Mouse (Mus musculus): Measurements from ENCODE around the gene Prkag1. TPM values are rescaled to one million over a fixed set of nuclear protein-coding genes. Genes with fewer than 3 reads are reported as not detected.
A peak's percentile ranks its signal among the peaks of the same experiment; 100 is the strongest.

Prkag1 gene
- total RNA-seq (2018; cell fraction: chromatin; rRNA removed), result 10 to 100 TPM; 22.0 to 92.3 (median 54.9) TPM
- total RNA-seq (2018; cell fraction: cytosol; rRNA removed), result 10 to 100 TPM; 22.1 to 38.1 (median 31.7) TPM
- total RNA-seq (2018; cell fraction: nucleus; rRNA removed), result 10 to 100 TPM; 20.7 to 67.8 (median 38.8) TPM
- polyA plus RNA-seq (2018), result 34.9 to 43.9 TPM (median 40.2 TPM) in 3 replicates

DNA sequence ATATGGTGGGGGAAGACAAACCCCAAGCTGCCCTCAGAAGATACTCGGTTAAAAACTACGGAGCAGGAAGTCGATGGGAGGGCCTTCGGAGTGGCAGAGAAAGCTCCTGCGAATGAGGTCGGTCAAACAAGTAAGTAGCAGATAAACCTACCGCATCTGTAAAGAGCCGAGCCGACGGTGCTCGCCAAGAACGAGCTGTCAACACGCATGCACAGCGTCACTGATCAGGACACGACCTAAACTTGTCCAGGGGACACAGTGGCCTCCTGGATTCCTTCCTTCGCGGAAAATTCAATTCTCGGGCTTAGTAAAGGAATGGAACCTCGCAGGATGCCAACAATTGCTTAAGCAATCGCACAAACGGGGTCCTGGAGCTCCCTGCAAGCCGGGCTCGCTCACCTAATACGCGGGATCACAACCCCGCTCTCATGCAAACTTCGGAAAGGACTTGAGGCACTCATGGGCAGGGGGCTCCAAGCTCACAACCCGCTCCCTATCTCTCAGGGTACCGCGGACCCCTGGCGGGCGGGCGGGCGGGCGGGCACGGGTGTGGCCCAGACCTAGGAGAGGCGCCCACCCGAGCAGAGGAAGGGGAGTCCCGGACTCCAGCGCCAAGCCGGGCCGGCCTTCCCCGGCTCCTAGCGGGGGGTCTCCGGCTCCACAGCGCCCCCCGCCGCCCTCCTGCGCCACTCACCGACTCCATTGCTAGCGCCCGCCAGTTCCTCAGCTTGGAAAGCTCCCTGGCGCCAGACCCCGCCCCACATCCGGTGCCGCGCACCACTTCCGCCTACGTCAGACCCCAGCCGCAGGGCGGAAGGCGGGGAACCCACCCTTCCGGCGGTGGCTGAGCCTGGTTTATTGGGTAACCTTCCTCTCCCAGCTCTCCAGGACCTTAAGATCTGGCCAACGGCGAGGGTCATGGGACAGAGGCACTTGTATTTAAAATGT, at the start of gene Prkag1:
Gene Prkag1, minus strand, starts transcription at position 786 of the 948 bp plus-strand sequence.
- Histone ChIP-seq H3K4me3 (ENCODE audit: inconsistent target) (peak within 1 kb of the TSS; percentile 92), H3K36me3 (ENCODE audit: inconsistent target) (peaks cover 20% of the 10 kb centered on the region), H3K27ac (peak within 1 kb of the TSS; percentile 84), H3K79me2 (ENCODE audit: inconsistent target) (peaks cover 50% of the 10 kb centered on the region)
- 0% methylated on average over 56 of the region's 66 CpGs for WGBS (ENCODE audit: missing documents)

DNA sequence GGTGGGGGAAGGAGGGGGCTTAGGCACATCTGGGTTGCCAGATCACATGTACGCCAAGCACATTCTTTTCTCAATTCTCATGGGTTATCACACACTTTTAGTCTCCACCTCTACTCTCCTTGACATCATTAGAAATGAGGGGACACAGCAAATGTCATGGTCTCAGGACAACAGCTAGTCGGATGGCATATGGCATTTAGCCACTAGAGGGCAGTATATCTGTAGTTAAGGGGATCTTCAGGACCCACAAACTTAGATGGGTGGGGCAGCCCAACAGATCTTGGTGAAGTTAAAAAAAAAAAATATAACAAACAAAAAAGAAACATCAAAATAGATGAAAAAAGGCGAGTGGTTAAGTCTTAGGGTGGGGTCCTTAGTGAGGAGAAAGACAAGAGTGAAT, 46.0 kb upstream of the Prkag1 start:
- no peak overlapping the region for H3K27ac ChIP-seq
- WGBS (ENCODE audit: missing documents), result 29% methylated on average over 3 of the region's 3 CpGs
- H3K79me2 ChIP-seq (ENCODE audit: inconsistent target), result no peaks in the 10 kb centered on the region
- no peaks in the 10 kb centered on the region for H3K36me3 ChIP-seq (ENCODE audit: inconsistent target)
- H3K4me3 ChIP-seq (ENCODE audit: inconsistent target), result no peak overlapping the region

- peak overlapping the region; percentile 90 for H3K27ac ChIP-seq
- H3K4me3 ChIP-seq (ENCODE audit: inconsistent target), result peak overlapping the region; percentile 57
- WGBS (ENCODE audit: missing documents), result 3% methylated on average over 47 of the region's 51 CpGs
- no peaks in the 10 kb centered on the region for H3K36me3 ChIP-seq (ENCODE audit: inconsistent target)
- peaks cover 45% of the 10 kb centered on the region for H3K79me2 ChIP-seq (ENCODE audit: inconsistent target)
These were observed 40.9 kb upstream of the Prkag1 start for GRCm38 (mm10) chr15:98871916-98872888.

- Histone ChIP-seq H3K79me2 (ENCODE audit: inconsistent target) (peaks cover 54% of the 10 kb centered on the region), H3K27ac (peak within 1 kb of the TSS; percentile 90), H3K4me3 (ENCODE audit: inconsistent target) (peak within 1 kb of the TSS; percentile 83), H3K36me3 (ENCODE audit: inconsistent target) (peaks cover 3% of the 10 kb centered on the region; the same call in 1 of the 2 replicates)
- 1% methylated on average over 79 of the region's 94 CpGs for WGBS (ENCODE audit: missing documents)
These were observed 40.0 kb upstream of the Prkag1 start, which contains the start of gene Kmt2d for GRCm38 (mm10) chr15:98871070-98871915. Gene Kmt2d (minus strand): TSS chr15:98871204.

- H3K4me3 ChIP-seq (ENCODE audit: inconsistent target), result peak overlapping the region; percentile 83
- peaks cover 63% of the 10 kb centered on the region for H3K79me2 ChIP-seq (ENCODE audit: inconsistent target)
- H3K27ac ChIP-seq, result peak overlapping the region; percentile 64
- H3K36me3 ChIP-seq (ENCODE audit: inconsistent target), result peaks cover 12% of the 10 kb centered on the region; the same call in 1 of the 2 replicates
- under 1% methylated on average over 11 of the region's 16 CpGs for WGBS (ENCODE audit: missing documents)
These were observed 39.1 kb upstream of the Prkag1 start for GRCm38 (mm10) chr15:98870179-98871069.

- Histone ChIP-seq H3K79me2 (ENCODE audit: inconsistent target) (peaks cover 72% of the 10 kb centered on the region), H3K36me3 (ENCODE audit: inconsistent target) (peaks cover 20% of the 10 kb centered on the region), H3K4me3 (ENCODE audit: inconsistent target) (peak overlapping the region; percentile 83), H3K27ac (peak overlapping the region; percentile 64)
- 9% methylated on average over 8 of the region's 8 CpGs for WGBS (ENCODE audit: missing documents)
These were observed 38.2 kb upstream of the Prkag1 start for GRCm38 (mm10) chr15:98869342-98870178.

- peaks cover 82% of the 10 kb centered on the region for H3K79me2 ChIP-seq (ENCODE audit: inconsistent target)
- H3K4me3 ChIP-seq (ENCODE audit: inconsistent target), result peak overlapping the region; percentile 83
- peak overlapping the region; percentile 19; the same call in 1 of the 2 replicates for H3K27ac ChIP-seq
- WGBS (ENCODE audit: missing documents), result 53% methylated on average over 11 of the region's 11 CpGs
- H3K36me3 ChIP-seq (ENCODE audit: inconsistent target), result peaks cover 31% of the 10 kb centered on the region
These were observed 37.2 kb upstream of the Prkag1 start for GRCm38 (mm10) chr15:98868346-98869063.

GRCm38 (mm10) chr15:98867321-98867720, 36.0 kb upstream of the Prkag1 start:
- Histone ChIP-seq H3K27ac (peak overlapping the region; percentile 24), H3K4me3 (ENCODE audit: inconsistent target) (peak overlapping the region; percentile 9; the same call in 1 of the 2 replicates), H3K36me3 (ENCODE audit: inconsistent target) (peaks cover 43% of the 10 kb centered on the region), H3K79me2 (ENCODE audit: inconsistent target) (peaks cover 94% of the 10 kb centered on the region)
- WGBS (ENCODE audit: missing documents), result 1% methylated on average over 6 of the region's 6 CpGs

DNA sequence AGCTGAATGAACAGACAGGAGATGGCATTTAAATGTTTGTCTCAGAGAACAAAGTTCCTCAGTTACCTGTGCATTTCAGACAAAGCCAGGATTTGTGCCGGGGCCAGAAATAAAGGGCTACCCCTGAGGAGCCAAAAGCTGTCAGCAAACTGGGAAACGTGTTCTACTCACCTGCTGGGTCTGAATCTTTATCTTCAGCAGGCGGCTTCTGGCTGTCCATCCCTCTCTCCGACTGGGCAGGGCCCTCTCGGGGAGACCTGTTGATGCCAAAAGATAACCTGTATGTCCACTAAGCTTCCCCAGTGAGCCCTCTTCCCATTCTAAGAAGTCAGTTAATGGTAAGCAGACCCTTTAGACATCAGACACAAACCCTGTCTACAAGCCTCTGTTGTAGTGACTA, 35.2 kb upstream of the Prkag1 start:
- 94% methylated on average over 5 of the region's 5 CpGs for WGBS (ENCODE audit: missing documents)
- Histone ChIP-seq H3K4me3 (ENCODE audit: inconsistent target) (no peak overlapping the region), H3K36me3 (ENCODE audit: inconsistent target) (peaks cover 51% of the 10 kb centered on the region), H3K79me2 (ENCODE audit: inconsistent target) (peaks cover 97% of the 10 kb centered on the region), H3K27ac (no peak overlapping the region)

GRCm38 (mm10) chr15:98865771-98866170, 34.5 kb upstream of the Prkag1 start:
- Histone ChIP-seq H3K27ac (no peak overlapping the region), H3K36me3 (ENCODE audit: inconsistent target) (peaks cover 58% of the 10 kb centered on the region), H3K4me3 (ENCODE audit: inconsistent target) (no peak overlapping the region), H3K79me2 (ENCODE audit: inconsistent target) (peaks cover 93% of the 10 kb centered on the region)
- WGBS (ENCODE audit: missing documents), result over 99% methylated on average over 8 of the region's 8 CpGs

- H3K79me2 ChIP-seq (ENCODE audit: inconsistent target), result peaks cover 84% of the 10 kb centered on the region
- peaks cover 66% of the 10 kb centered on the region for H3K36me3 ChIP-seq (ENCODE audit: inconsistent target)
- H3K27ac ChIP-seq, result no peak overlapping the region
- 95% methylated on average over 6 of the region's 6 CpGs for WGBS (ENCODE audit: missing documents)
- no peak overlapping the region for H3K4me3 ChIP-seq (ENCODE audit: inconsistent target)
These were observed 33.6 kb upstream of the Prkag1 start for GRCm38 (mm10) chr15:98864951-98865350.
